Mouse (Mus musculus): ENCODE results near the gene 5031439G07Rik.
A peak's percentile ranks its signal among the peaks of the same experiment; 100 is the strongest.
"Not testable (repeated sequence)": the region's sequence is repeated elsewhere in the genome, so short reads cannot be mapped to it uniquely, and the experiment has no call there.

The 5031439G07Rik gene

GRCm38 (mm10) chr15:84948990-84949389, 39.4 kb downstream of the 5031439G07Rik start:
- DNase-seq: no peak

GRCm38 (mm10) chr15:84944319-84944718, 44.0 kb downstream of the 5031439G07Rik start:
- no peak for DNase-seq

GRCm38 (mm10) chr15:84942647-84943285, 45.6 kb downstream of the 5031439G07Rik start:
- no peak for DNase-seq

GRCm38 (mm10) chr15:84940102-84940501, 48.2 kb downstream of the 5031439G07Rik start:
- no peak for DNase-seq

- DNase-seq: no peak
Measured at GRCm38 (mm10) chr15:84934901-84935300, 53.5 kb downstream of the 5031439G07Rik start.

GRCm38 (mm10) chr15:84932351-84932750, 56.0 kb downstream of the 5031439G07Rik start:
- no peak for DNase-seq

- DNase-seq: no peak
Measured at GRCm38 (mm10) chr15:84925495-84926018, 62.8 kb downstream of the 5031439G07Rik start.

- no peak for DNase-seq
Measured at GRCm38 (mm10) chr15:84924781-84925315, 63.5 kb downstream of the 5031439G07Rik start.

GRCm38 (mm10) chr15:84923508-84924181, 64.7 kb downstream of the 5031439G07Rik start:
- DNase-seq: no peak

- peak; percentile 100 for DNase-seq
Measured at GRCm38 (mm10) chr15:84922884-84923507, 65.4 kb downstream of the 5031439G07Rik start, which contains the start of gene Nup50. TSS of gene Nup50 (plus strand) at chr15:84923411.

- DNase-seq: no peak
Measured at GRCm38 (mm10) chr15:84919938-84920337, 68.4 kb downstream of the 5031439G07Rik start, which contains the start of gene Gm29666. TSS of gene Gm29666 (minus strand) at chr15:84920038.

GRCm38 (mm10) chr15:84913201-84913600, 75.2 kb downstream of the 5031439G07Rik start:
- no peak for DNase-seq

GRCm38 (mm10) chr15:84903843-84904385, 84.4 kb downstream of the 5031439G07Rik start:
- DNase-seq: no peak

GRCm38 (mm10) chr15:84898077-84898476, 90.3 kb downstream of the 5031439G07Rik start:
- DNase-seq: peak; percentile 9

GRCm38 (mm10) chr15:84896664-84897063, 91.7 kb downstream of the 5031439G07Rik start:
- DNase-seq: no peak

GRCm38 (mm10) chr15:84896216-84896615, 92.1 kb downstream of the 5031439G07Rik start:
- DNase-seq: not testable (repeated sequence)

All from right cerebral cortex, postnatal 4 days (tissue).